Mouse (Mus musculus) erythroblast, adult 5-6 weeks (primary cell): Measurements from ENCODE around the gene Rreb1. TPM values are rescaled to one million over a fixed set of nuclear protein-coding genes. Genes with fewer than 3 reads are reported as not detected.

Experiments used
- ATAC-seq: replicated peaks from 2 replicates; pipeline ENCODE4 v1.8.0; 2016; ENCODE audit warnings: moderate number of reproducible peaks, mild to moderate bottlenecking, moderate TSS enrichment, inconsistent platforms; ENCODE audit not compliant: poor library complexity, low FRiP score, severe bottlenecking
- total RNA-seq, 2 experiments: library from RNA; stranded (forward) in 1 of 2; stranded (reverse) in 1 of 2; fragments of 150-400 nt in 1 of 2; fragments of 200-764, 138-1000 nt in 1 of 2; gene quantifications; 2 replicates each; pipeline versions ENCODE4 v1.2.3 to v1.2.4; 2015 to 2017; ENCODE audit warnings: low replicate concordance in 2 of 2

Rreb1 gene
- total RNA-seq, 2 experiments from 2014 or later = 8.2 to 11.7 TPM

- no peak for ATAC-seq
These were observed 151.3 kb downstream of the Rreb1 start for GRCm38 (mm10) chr13:37929532-37929931.

GRCm38 (mm10) chr13:37930091-37930490 lies 151.9 kb downstream of the Rreb1 start:
- ATAC-seq = no peak

GRCm38 (mm10) chr13:37930621-37931020 lies 152.4 kb downstream of the Rreb1 start:
- ATAC-seq = no peak

- ATAC-seq = no peak
These were observed 153.2 kb downstream of the Rreb1 start for GRCm38 (mm10) chr13:37931210-37931922.

- no peak for ATAC-seq
These were observed 155.9 kb downstream of the Rreb1 start for GRCm38 (mm10) chr13:37934075-37934474.

GRCm38 (mm10) chr13:37934920-37935319 lies 156.7 kb downstream of the Rreb1 start:
- no peak for ATAC-seq

GRCm38 (mm10) chr13:37936351-37936750 lies 158.2 kb downstream of the Rreb1 start:
- no peak for ATAC-seq

GRCm38 (mm10) chr13:37940167-37940566 lies 162.0 kb downstream of the Rreb1 start:
- ATAC-seq = no peak

- no peak for ATAC-seq
These were observed 162.4 kb downstream of the Rreb1 start for GRCm38 (mm10) chr13:37940649-37941048.

GRCm38 (mm10) chr13:37941138-37941645 lies 163.0 kb downstream of the Rreb1 start:
- no peak for ATAC-seq

- ATAC-seq = no peak
These were observed 164.0 kb downstream of the Rreb1 start for GRCm38 (mm10) chr13:37941950-37942886.

- no peak for ATAC-seq
These were observed 164.7 kb downstream of the Rreb1 start for GRCm38 (mm10) chr13:37942887-37943331.

GRCm38 (mm10) chr13:37943466-37943865 lies 165.3 kb downstream of the Rreb1 start:
- ATAC-seq = no peak

GRCm38 (mm10) chr13:37944306-37944705 lies 166.1 kb downstream of the Rreb1 start:
- ATAC-seq = no peak

- no peak for ATAC-seq
These were observed 167.2 kb downstream of the Rreb1 start for GRCm38 (mm10) chr13:37945392-37945791.

- peak; percentile 73 for ATAC-seq
These were observed 168.5 kb downstream of the Rreb1 start for GRCm38 (mm10) chr13:37946734-37947133.

- no peak for ATAC-seq
These were observed 174.8 kb downstream of the Rreb1 start for GRCm38 (mm10) chr13:37952981-37953380.

GRCm38 (mm10) chr13:37954318-37954717 lies 176.1 kb downstream of the Rreb1 start:
- no peak for ATAC-seq

- ATAC-seq = peak; percentile 51; the same call in 1 of the 2 replicates
These were observed 180.5 kb downstream of the Rreb1 start for GRCm38 (mm10) chr13:37958498-37959238.
